Mouse (Mus musculus): ENCODE data around the gene Psmc5. TPM values are rescaled to one million over a fixed set of nuclear protein-coding genes. Genes with fewer than 3 reads are reported as not detected.

Gene Psmc5
- polyA plus RNA-seq (2012; rRNA removed; ENCODE audit: low replicate concordance): 23.5 and 41.8 TPM in 2 replicates

DNA sequence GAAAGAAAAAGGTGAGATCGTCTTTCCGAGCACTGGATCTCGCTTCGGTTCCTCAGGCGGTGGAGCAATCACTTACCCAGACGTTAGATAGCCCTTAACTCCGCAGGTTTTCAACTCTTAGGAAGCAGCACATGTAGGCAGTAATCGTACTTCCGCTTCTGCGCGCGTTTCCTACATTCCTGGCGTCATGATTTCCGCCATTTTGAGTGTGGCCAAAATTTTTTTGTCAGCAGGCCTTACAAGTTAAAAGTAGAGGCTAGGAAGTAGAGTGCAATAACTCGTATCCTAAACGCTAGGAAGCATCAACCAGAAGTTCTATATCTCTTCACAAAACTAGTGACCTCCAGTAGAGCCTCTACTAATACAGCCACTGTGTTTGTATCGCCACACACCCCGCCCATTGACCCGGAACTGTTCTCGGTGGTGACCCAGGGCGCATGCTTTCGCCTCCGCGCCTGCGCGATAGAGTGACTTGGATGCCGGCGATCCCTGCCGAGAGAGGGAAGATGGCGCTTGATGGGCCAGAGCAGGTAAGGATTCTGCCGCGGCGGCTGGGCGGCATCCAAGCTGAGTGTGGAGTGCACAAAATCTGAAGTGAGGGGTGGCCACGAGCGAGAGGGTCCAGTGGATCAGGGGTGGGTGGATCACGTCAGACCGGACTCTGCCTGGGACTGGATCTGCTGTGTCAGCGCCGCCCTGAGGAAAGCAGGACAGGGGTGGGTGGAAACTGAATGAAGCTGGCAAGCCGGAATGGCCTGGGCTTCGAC is at the start of gene Psmc5, which contains the start of gene Ftsj3:
TSS of gene Psmc5 (plus strand) at position 470 of the 767 bp plus-strand sequence.
TSS of gene Ftsj3 (minus strand) at position 395 of the 767 bp plus-strand sequence.

DNA sequence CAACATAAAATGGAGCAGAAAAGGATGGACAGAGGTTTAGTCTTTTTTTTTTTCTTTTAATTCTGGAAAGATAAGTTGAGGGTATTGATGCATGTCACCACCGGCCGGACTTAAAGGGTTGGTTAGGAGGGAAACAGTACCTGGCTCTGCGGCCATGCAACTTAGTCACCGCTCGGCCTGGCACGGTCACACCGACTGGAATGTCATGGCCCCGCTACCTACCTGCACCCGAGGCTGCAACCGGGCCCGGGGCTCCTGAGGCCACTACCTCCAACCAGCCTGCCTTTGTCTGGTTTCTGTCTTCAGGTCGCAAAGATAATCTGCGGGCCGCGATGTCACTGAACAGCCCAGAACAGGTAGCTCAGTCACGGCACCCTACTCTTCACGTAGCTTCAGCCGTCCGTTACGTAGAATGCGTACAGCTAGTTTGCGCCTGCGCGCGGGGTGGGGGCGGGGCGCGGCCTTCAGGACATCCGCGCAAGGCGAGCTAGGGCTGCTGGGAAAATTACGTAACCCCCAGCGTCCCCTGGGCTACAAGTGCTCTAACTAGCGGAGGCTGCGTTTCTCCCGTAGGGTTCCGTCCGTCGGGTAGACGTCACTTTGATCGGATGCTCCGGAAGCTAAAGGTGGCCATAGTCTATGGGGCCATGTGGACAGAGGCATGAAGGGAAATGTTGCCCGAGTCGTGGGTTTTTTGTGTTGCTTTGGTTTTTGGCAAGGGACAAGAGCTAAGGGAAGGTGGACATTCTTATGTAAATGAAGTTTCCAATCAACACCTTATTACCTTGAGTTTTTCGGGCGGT is 39.8 kb upstream of the Psmc5 start, which contains the start of gene Ccdc47:
TSS of gene Ccdc47 (minus strand) at position 418 of the 803 bp plus-strand sequence.

DNA sequence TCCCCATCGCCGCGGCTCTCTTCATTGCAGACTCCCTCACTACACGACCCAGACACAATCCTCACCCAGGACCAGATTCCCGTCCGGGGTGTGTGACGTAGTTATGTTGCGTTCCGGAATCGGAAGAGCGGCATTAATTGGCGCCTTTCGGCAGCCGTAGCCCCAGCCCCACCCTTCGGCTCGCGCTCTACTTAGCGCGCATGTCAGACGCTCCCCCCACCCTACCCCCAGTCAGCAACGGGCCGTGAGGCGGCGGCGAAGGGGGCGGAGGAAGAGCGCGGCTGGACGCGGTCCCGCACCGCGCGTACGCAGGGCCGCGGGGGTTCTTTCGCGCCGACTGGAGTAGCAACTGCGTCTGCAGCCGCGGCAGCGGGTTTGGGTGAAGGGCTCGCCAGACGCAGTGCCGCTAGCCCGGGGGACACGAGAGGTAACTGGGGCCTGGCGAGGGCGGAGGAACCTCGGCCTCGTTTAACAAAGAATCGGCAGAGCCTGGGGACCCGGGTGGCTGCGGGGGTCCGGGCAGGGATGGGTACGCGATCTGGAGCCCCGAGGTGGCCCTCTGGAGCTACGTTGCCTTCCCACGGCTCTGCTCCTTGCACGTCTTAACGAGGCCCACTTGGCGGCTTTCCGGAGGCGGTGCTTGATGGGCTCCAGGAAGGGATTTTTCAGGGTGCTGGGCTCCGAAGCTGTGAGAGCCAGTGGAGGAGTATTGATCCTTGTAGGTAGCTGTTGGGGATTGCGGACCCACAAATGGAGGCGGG is 39.0 kb upstream of the Psmc5 start, which contains the start of gene Ddx42:
TSS of gene Ddx42 (plus strand) at position 197 of the 761 bp plus-strand sequence.

DNA sequence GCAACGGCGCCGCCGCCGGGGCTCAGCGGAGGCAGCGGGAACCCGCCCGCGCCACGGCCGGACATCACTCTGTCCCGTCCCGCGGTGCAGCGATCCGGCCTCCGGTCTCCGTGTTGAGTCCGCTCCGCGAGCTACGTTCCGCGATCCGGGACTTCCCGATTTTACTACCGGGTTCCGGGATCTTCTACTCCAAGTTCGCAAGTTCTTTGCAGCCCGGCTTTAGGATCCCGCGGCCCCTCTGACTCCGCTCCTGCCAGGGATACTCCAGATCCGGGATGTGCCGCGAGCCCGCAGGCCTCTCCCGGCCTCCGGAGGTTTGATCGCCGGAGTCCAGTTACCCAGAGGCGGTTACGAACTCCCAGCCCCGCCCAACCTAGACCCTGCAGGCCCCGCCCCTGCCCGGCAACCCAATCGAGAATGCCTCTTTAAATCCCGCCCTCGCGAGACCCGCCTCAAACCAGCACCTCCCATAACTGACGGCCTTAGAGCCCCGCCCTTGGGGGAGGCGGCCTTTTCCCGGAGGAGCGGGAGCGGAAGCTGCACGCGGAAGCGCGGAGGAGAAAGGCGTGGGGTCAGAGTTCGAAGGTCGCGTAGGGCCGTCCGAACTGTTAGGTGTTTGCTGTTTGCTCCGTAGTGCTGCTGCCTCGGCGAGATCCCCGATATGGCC is 16.8 kb downstream of the Psmc5 start, which contains the start of gene Smarcd2:
TSS of gene Smarcd2 (minus strand) at position 329 of the 667 bp plus-strand sequence.

DNA sequence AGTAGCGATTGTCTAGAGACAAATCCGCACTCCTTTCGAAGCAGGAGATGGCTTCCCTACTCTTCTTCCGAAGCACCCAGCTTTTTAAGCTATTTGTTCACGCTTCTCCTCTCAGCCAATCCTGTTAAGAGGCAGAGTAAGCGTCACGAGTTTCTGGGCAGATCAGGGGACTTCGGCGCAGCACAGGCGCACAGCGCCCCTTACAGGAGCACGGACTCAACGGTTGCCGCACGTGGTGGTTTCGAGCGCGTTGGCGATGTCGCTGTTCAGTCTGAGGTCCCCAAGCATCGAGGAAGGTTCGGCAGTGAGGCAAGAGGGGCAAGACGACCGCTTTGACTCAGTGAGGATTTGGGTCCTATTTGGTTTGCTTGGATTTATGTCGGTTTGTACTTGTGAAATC is 20.5 kb downstream of the Psmc5 start, which contains the start of gene Tcam1:
TSS of gene Tcam1 (plus strand) at position 219 of the 400 bp plus-strand sequence.

DNA sequence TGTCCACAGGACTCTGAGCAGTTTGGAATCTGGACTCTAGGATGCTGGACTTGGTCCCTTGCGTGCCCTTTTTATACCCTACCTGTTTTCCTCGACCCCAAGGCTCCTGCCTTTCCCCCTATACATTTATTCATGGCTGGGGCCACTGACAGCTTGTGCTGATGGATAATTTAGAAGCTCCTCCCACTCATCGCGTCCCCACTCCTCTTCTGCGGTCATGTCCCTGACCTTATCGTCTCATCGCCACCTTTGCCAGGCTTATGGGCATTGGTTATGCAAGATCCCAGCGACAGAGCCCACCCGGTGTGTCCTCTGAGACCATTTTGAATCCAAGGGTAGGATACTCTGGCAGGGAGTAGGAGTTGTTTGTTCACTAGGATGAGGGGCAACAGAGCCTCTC is 45.8 kb downstream of the Psmc5 start, which contains the start of gene Gh:
TSS of gene Gh (minus strand) at position 101 of the 400 bp plus-strand sequence.

Other genes with a start within 250 kb of the Psmc5 start
- gene Kcnh6, start 248.0 kb upstream of the Psmc5 start, polyA plus RNA-seq (2012; rRNA removed; ENCODE audit: low replicate concordance): not detected in 2 replicates
- gene Dcaf7, start 219.3 kb upstream of the Psmc5 start, polyA plus RNA-seq (2012; rRNA removed; ENCODE audit: low replicate concordance): 41.7 and 42.6 TPM in 2 replicates
- gene Taco1, start 190.1 kb upstream of the Psmc5 start, polyA plus RNA-seq (2012; rRNA removed; ENCODE audit: low replicate concordance): 15.6 and 17.6 TPM in 2 replicates
- 39.9 and 55.5 TPM in 2 replicates for gene Map3k3, start 171.5 kb upstream of the Psmc5 start, polyA plus RNA-seq (2012; rRNA removed; ENCODE audit: low replicate concordance)
- not detected in 2 replicates for gene Gm10840, start 95.3 kb upstream of the Psmc5 start, polyA plus RNA-seq (2012; rRNA removed; ENCODE audit: low replicate concordance)
- gene Limd2, start 95.3 kb upstream of the Psmc5 start, polyA plus RNA-seq (2012; rRNA removed; ENCODE audit: low replicate concordance): 139 and 178 TPM in 2 replicates
- 30.4 and 43.7 TPM in 2 replicates for gene Strada, start 54.0 kb upstream of the Psmc5 start, polyA plus RNA-seq (2012; rRNA removed; ENCODE audit: low replicate concordance)
- gene Ccdc47, start 39.8 kb upstream of the Psmc5 start, polyA plus RNA-seq (2012; rRNA removed; ENCODE audit: low replicate concordance): 8.0 and 20.2 TPM in 2 replicates
- gene Ddx42, start 39.2 kb upstream of the Psmc5 start, polyA plus RNA-seq (2012; rRNA removed; ENCODE audit: low replicate concordance): 7.4 and 10.8 TPM in 2 replicates
- 11.0 and 13.9 TPM in 2 replicates for gene Ftsj3, start 75 bp upstream of the Psmc5 start, polyA plus RNA-seq (2012; rRNA removed; ENCODE audit: low replicate concordance)
- gene Smarcd2, start 16.8 kb downstream of the Psmc5 start, polyA plus RNA-seq (2012; rRNA removed; ENCODE audit: low replicate concordance): 146 and 157 TPM in 2 replicates
- gene Tcam1, start 20.5 kb downstream of the Psmc5 start, polyA plus RNA-seq (2012; rRNA removed; ENCODE audit: low replicate concordance): 0.11 and 0.33 TPM in 2 replicates
- gene Gh, start 45.7 kb downstream of the Psmc5 start, polyA plus RNA-seq (2012; rRNA removed; ENCODE audit: low replicate concordance): 0.68 and 1.5 TPM in 2 replicates
- 140 and 163 TPM in 2 replicates for gene Cd79b, start 58.6 kb downstream of the Psmc5 start, polyA plus RNA-seq (2012; rRNA removed; ENCODE audit: low replicate concordance)
- 1.9 and 41.1 TPM in 2 replicates for gene Scn4a, start 97.1 kb downstream of the Psmc5 start, polyA plus RNA-seq (2012; rRNA removed; ENCODE audit: low replicate concordance)
- 0.59 and 3.7 TPM in 2 replicates for gene Prr29, start 109.3 kb downstream of the Psmc5 start, polyA plus RNA-seq (2012; rRNA removed; ENCODE audit: low replicate concordance)
- 54.7 and 61.3 TPM in 2 replicates for gene Icam2, start 131.9 kb downstream of the Psmc5 start, polyA plus RNA-seq (2012; rRNA removed; ENCODE audit: low replicate concordance)
- 20.1 and 29.2 TPM in 2 replicates for gene Ern1, start 231.7 kb downstream of the Psmc5 start, polyA plus RNA-seq (2012; rRNA removed; ENCODE audit: low replicate concordance)

All from mammary gland, adult 2 months (tissue).